Mouse (Mus musculus): Measurements from ENCODE around the gene Crisp3.
"Not testable (repeated sequence)": the region's sequence is repeated elsewhere in the genome, so short reads cannot be mapped to it uniquely, and the experiment has no call there.

The Crisp3 gene

DNA sequence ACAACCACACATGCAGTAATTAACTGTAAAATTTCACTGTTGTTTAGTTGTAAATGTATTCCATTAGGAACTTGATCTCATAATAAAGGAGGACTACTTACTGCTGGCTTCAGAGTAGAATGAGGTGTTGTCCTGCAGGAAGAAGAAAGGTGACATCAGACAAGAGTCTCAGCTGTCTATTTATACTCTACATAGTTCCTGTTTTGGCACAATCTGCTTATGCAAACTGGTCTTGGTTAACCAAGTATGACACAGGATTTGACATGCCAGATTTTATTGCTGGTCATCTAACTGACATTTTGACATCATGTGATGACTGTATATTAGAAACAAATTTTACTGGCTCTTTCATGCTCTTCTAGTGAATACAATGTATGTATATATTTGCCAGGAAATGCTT, at the start of gene Crisp3:
Gene Crisp3, minus strand, starts transcription at position 154 of the 400 bp plus-strand sequence.
- no peak for DNase-seq (ENCODE audit: low read depth)

DNA sequence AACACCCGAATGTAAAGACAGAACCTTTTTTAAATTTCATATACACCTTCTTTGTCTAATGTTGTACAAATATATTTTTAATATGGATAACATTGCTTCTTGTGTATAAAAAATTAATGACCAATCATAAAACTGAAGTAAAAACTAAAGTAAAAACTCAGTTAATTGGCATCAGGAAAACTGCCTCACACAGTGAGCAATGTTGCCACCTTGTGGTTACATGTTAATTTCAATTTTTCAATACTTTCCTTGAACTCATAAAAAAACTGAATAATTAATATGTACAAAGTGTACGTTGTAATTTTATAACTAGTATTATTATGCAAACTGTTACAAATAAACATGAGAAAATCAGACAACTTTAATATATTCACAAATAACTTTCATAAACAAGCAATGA, 43.3 kb upstream of the Crisp3 start:
- DNase-seq (ENCODE audit: low read depth): no peak

DNA sequence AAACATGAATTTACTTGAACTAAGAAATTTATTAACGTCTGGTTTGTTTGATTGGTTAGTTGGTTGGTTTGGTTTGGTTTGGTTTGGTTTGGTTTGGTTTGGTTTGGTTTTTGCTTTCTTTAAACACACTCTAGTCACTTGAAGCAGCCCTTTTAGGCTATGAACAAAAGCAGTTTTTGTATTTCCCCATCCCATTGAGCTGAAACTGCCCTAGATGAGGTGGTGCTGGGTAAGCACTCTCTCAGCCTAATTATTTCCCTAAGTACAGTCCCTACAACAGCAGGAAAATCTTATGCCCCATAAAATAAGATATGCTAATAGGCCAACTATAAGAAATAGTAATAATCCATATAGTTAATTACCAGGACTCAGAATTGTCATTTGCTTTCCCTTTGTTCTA, 33.4 kb upstream of the Crisp3 start:
- DNase-seq (ENCODE audit: low read depth): no peak

DNA sequence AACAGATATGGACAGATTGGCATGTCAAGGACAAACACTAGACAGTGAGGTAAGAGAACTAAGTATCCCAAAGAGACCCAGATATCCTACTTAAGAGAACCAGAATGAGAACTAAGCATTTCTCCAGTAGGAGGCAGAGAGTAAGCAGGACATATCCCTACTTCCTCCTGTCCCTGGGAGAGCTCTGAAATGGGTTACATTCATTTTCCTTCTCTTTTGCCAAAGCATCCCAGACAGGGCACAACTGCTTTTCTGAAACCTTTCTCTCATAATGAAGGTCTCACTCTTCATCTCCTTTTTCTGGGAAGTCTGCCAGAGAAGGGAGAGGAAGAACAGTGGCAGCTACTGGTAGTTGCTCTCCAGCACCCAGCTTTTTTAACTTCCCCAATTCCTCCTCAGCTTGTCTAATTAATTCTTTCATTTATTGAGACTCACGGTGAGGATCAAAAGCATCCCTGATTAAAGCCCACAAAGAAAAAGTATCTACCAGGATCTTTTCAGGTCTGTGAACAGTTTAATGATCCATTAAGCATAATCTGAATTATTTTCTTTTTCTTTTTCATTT, 32.9 kb upstream of the Crisp3 start:
- DNase-seq (ENCODE audit: low read depth): no peak

DNA sequence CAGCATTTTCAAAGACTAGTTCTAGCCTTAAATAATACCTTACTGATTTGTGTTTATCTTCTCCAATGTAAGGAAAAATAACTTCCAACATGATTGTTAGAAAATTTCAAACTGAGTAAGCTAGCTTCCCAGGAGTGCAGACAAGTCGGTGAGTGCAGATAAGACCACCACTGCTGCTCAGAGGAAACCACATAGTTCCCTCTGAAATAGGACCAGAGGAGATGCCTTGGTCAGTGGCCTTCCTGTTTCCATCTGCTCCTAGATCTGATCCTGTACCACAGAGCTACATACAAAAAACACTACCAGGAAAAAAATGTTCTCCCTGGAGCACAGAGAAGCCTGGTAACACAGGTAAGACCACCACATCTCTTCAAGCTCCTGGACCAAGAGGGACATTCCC, 10.4 kb upstream of the Crisp3 start:
- no peak for DNase-seq (ENCODE audit: low read depth)

DNA sequence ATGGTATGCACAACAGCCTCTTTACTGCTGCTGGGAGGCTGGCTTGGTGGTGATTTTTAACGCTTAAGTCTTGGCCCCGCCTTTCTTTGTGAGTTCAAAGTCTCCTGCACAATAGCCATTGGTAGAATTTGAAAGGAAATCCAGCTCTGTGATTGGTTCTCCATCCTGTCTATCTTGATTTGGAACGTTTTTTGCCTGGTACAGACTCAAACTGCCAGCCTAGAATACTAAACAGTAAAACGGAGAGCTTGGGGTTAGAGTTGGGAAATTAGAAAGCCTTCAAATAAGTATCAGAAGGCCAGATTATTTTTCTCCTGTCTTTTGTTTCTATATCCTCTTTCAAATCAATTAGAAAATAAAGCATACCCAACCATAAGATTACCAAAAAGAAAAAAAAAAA, 33.5 kb downstream of the Crisp3 start, which contains the start of gene Pgk2:
Gene Pgk2, minus strand, starts transcription at position 101 of the 400 bp plus-strand sequence.
- DNase-seq (ENCODE audit: low read depth): no peak

DNA sequence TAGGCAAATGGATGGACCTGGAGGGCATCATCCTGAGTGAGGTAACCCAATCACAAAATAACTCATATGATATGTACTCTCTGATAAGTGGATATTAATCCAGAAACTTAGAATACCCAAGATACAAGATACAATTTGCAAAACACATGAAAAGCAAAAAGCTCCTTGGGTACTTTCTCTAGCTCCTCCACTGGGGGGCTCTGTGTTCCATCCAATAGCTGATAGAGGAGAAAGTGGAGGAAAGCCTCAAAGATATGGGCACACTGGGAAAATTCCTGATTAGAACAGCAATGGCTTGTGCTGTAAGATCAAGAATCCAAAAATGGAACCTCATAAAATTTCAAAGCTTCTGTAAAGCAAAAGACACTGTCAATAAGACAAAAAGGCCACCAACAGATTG, 40.3 kb downstream of the Crisp3 start:
- not testable (repeated sequence) for DNase-seq (ENCODE audit: low read depth)

DNA sequence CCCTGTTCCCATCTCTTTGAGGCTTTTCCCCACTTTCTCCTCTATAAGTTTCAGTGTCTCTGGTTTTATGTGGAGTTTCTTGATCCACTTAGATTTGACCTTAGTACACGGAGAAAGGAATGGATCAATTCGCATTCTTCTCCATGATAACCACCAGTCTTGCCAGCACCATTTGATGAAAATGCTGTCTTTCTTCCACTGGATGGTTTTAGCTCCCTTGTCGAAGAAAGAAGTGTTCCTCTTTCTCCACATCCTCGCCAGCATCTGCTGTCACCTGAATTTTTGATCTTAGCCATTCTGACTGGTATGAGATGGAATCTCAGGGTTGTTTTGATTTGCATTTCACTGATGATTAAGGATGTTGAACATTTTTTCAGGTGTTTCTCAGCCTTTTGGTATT, 51.9 kb downstream of the Crisp3 start:
- DNase-seq (ENCODE audit: low read depth): not testable (repeated sequence)
